Mouse (Mus musculus): ENCODE measurements around the gene Nhs.

DNA sequence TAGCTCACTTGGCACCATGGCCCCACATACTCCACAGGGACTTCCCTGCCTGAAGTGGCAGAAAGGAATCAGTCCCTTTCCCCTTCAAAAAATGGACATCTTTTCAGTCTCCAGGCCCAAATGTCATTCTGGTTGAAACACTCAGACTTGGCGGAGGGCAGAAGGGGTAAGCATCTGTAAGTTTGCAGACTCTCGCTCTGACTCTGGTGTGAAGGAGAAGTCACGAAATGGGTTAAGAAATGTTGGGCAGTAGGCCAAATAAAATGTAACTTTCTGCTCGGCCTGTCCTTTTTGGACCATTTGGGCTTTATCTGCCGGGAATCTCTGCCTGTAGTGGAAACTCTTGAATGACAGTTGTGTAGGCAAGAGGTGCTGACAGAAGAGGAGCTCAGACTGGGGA, 106.0 kb downstream of the Nhs start:
- TF ChIP-seq POLR2A (IDR thresholded peaks at IDR 0.05; ENCODE audit: insufficient read depth, low read depth, low read length) (no peak), EP300 (IDR thresholded peaks at IDR 0.05; ENCODE audit: insufficient read depth, low read depth, low read length) (no peak)

Measured in heart, adult 2 months (tissue).